Mouse (Mus musculus): ENCODE measurements around the gene Cask. TPM values are rescaled to one million over a fixed set of nuclear protein-coding genes. Genes with fewer than 3 reads are reported as not detected.

The Cask gene
- polyA plus RNA-seq, 1 experiment from 2014 or later, result 13.6 TPM

- Histone ChIP-seq H3K27ac (ENCODE audit: low read length) (no peak overlapping the region), H3K4me2 (replicated peaks; ENCODE audit: low read depth, low read length) (no peak overlapping the region), H3K27me3 (ENCODE audit: insufficient read depth, low read length) (0 out of 2 replicates have a peak, but pooled peaks cover 4% of the 10 kb centered on the region), H3K4me3 (ENCODE audit: low read length) (no peak overlapping the region), H3K36me3 (ENCODE audit: insufficient read depth, low read length) (no peaks in the 10 kb centered on the region), H3K9ac (replicated peaks; ENCODE audit: low read length) (no peak overlapping the region), H3K4me1 (ENCODE audit: insufficient read depth, low read length) (no peaks in the 10 kb centered on the region), H3K9me3 (ENCODE audit: low read length) (no peaks in the 10 kb centered on the region)
- ATAC-seq (ENCODE audit: low FRiP score, low TSS enrichment), result no peak
- WGBS, result 72% methylated on average over 1 of the region's 1 CpGs
These were observed 198.9 kb downstream of the Cask start for GRCm38 (mm10) chrX:13652291-13652690.

GRCm38 (mm10) chrX:13651889-13652288, 199.3 kb downstream of the Cask start:
- 0 out of 2 replicates have a peak, but pooled peaks cover 4% of the 10 kb centered on the region for H3K27me3 ChIP-seq (ENCODE audit: insufficient read depth, low read length)
- H3K36me3 ChIP-seq (ENCODE audit: insufficient read depth, low read length), result no peaks in the 10 kb centered on the region
- ATAC-seq (ENCODE audit: low FRiP score, low TSS enrichment), result no peak
- H3K4me1 ChIP-seq (ENCODE audit: insufficient read depth, low read length), result no peaks in the 10 kb centered on the region
- H3K27ac ChIP-seq (ENCODE audit: low read length), result no peak overlapping the region
- H3K4me3 ChIP-seq (ENCODE audit: low read length), result no peak overlapping the region
- no peak overlapping the region for H3K9ac ChIP-seq (replicated peaks; ENCODE audit: low read length)
- no peak overlapping the region for H3K4me2 ChIP-seq (replicated peaks; ENCODE audit: low read depth, low read length)
- H3K9me3 ChIP-seq (ENCODE audit: low read length), result no peaks in the 10 kb centered on the region
- 80% methylated on average over 2 of the region's 2 CpGs for WGBS

DNA sequence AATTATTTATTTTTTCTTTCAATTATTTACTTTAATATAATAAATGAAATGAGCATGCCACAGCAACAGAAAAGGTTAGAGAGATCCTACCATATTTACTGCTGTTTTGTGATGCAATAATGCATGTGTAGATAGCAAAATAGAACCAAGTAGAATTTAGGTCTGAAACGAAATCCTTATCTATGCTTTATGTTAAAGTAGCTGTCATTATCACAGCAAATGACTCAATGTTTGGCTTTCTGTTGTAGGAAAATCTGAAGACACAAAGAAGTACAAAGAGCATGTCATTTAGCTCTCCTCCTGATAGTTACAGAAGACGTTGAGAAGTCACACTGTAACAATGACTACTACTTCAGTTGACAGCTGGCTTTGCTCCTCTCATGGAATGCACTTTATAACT, 212.3 kb downstream of the Cask start:
- Histone ChIP-seq H3K27me3 (ENCODE audit: insufficient read depth, low read length) (peaks cover 4% of the 10 kb centered on the region; the same call in 1 of the 2 replicates), H3K4me3 (ENCODE audit: low read length) (no peak overlapping the region), H3K9me3 (ENCODE audit: low read length) (no peaks in the 10 kb centered on the region), H3K4me2 (replicated peaks; ENCODE audit: low read depth, low read length) (no peak overlapping the region), H3K4me1 (ENCODE audit: insufficient read depth, low read length) (no peaks in the 10 kb centered on the region), H3K9ac (replicated peaks; ENCODE audit: low read length) (no peak overlapping the region), H3K36me3 (ENCODE audit: insufficient read depth, low read length) (no peaks in the 10 kb centered on the region), H3K27ac (ENCODE audit: low read length) (no peak overlapping the region)
- WGBS, result 54% methylated on average over 2 of the region's 2 CpGs
- ATAC-seq (ENCODE audit: low FRiP score, low TSS enrichment), result no peak

- ATAC-seq (ENCODE audit: low FRiP score, low TSS enrichment), result no peak
- Histone ChIP-seq H3K27ac (ENCODE audit: low read length) (no peak overlapping the region), H3K9me3 (ENCODE audit: low read length) (no peaks in the 10 kb centered on the region), H3K4me2 (replicated peaks; ENCODE audit: low read depth, low read length) (no peak overlapping the region), H3K36me3 (ENCODE audit: insufficient read depth, low read length) (no peaks in the 10 kb centered on the region), H3K9ac (replicated peaks; ENCODE audit: low read length) (no peak overlapping the region), H3K4me1 (ENCODE audit: insufficient read depth, low read length) (no peaks in the 10 kb centered on the region), H3K4me3 (ENCODE audit: low read length) (no peak overlapping the region), H3K27me3 (ENCODE audit: insufficient read depth, low read length) (peaks cover 4% of the 10 kb centered on the region; the same call in 1 of the 2 replicates)
- 85% methylated on average over 1 of the region's 1 CpGs for WGBS
These were observed 214.8 kb downstream of the Cask start for GRCm38 (mm10) chrX:13636398-13636797.

DNA sequence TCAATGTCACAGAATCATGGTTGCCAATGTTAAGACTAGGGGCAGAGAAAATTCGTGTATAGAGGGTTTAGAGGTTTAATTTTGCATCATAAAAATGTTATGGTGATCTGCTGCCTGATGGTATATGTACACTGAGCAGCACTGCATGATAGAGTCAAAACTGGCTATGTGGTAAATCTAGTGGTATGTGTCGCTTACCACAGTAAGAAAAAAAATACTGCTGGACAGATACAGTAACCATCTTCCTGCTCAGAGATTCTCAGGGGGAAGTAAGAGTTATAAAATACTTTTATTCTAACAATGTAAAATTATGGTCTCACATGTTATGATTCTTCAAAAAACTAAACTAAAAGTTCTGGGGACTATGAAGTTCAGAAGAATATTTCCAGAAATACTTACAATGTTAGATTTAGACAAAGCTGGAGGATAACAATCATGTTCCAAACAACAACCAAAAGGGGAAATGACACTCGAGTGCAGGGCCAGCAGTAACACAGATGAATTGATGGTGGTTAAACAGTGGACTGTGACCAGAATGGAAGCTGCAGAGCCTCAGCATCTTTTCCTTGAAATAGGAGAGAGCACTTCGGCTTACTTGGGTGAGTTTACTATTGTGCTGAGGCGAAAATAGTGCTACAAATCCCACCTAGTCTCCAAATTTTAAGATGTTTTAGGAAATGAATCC, 219.4 kb downstream of the Cask start, which contains the start of gene Gpr34:
TSS of gene Gpr34 (plus strand) at position 491 of the 685 bp plus-strand sequence.
- Histone ChIP-seq H3K9me3 (ENCODE audit: low read length) (no peaks in the 10 kb centered on the region), H3K27me3 (ENCODE audit: insufficient read depth, low read length) (peaks cover 4% of the 10 kb centered on the region; the same call in 1 of the 2 replicates), H3K4me2 (replicated peaks; ENCODE audit: low read depth, low read length) (no peak within 1 kb of the TSS), H3K9ac (replicated peaks; ENCODE audit: low read length) (no peak within 1 kb of the TSS), H3K27ac (ENCODE audit: low read length) (no peak within 1 kb of the TSS), H3K4me1 (ENCODE audit: insufficient read depth, low read length) (no peaks in the 10 kb centered on the region), H3K36me3 (ENCODE audit: insufficient read depth, low read length) (no peaks in the 10 kb centered on the region), H3K4me3 (ENCODE audit: low read length) (no peak within 1 kb of the TSS)
- no peak for ATAC-seq (ENCODE audit: low FRiP score, low TSS enrichment)
- 66% methylated on average over 5 of the region's 5 CpGs for WGBS

- no peak overlapping the region for H3K4me3 ChIP-seq (ENCODE audit: low read length)
- H3K4me1 ChIP-seq (ENCODE audit: insufficient read depth, low read length), result no peaks in the 10 kb centered on the region
- ATAC-seq (ENCODE audit: low FRiP score, low TSS enrichment), result no peak
- H3K9me3 ChIP-seq (ENCODE audit: low read length), result no peaks in the 10 kb centered on the region
- no peak overlapping the region for H3K9ac ChIP-seq (replicated peaks; ENCODE audit: low read length)
- 83% methylated on average over 5 of the region's 5 CpGs for WGBS
- no peaks in the 10 kb centered on the region for H3K36me3 ChIP-seq (ENCODE audit: insufficient read depth, low read length)
- H3K27ac ChIP-seq (ENCODE audit: low read length), result no peak overlapping the region
- H3K4me2 ChIP-seq (replicated peaks; ENCODE audit: low read depth, low read length), result no peak overlapping the region
- no peaks in the 10 kb centered on the region for H3K27me3 ChIP-seq (ENCODE audit: insufficient read depth, low read length)
These were observed 228.5 kb downstream of the Cask start for GRCm38 (mm10) chrX:13622654-13623053.

DNA sequence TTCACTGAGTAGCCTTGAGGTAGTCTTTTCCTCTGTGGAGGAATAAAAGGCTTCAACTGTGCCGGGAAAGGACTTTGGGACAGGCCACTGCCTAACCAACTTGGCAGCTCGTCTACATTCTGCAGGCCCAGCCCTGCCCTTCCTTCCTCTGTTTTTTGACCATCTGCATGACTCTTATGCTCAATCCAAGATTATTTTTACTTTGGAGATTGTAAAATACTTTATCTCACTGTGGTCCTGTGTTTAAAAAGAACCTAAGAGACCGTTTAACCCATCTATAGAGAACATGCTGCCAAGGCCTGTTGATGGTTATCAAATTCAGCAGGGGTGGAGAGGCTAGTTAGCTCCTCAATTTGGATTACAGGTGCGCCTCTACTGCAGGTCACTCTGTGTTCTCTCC, 229.7 kb downstream of the Cask start:
- H3K36me3 ChIP-seq (ENCODE audit: insufficient read depth, low read length), result no peaks in the 10 kb centered on the region
- no peak overlapping the region for H3K27ac ChIP-seq (ENCODE audit: low read length)
- ATAC-seq (ENCODE audit: low FRiP score, low TSS enrichment), result no peak
- H3K27me3 ChIP-seq (ENCODE audit: insufficient read depth, low read length), result no peaks in the 10 kb centered on the region
- H3K9me3 ChIP-seq (ENCODE audit: low read length), result no peaks in the 10 kb centered on the region
- no peaks in the 10 kb centered on the region for H3K4me1 ChIP-seq (ENCODE audit: insufficient read depth, low read length)
- H3K4me2 ChIP-seq (replicated peaks; ENCODE audit: low read depth, low read length), result no peak overlapping the region
- WGBS, result 73% methylated on average over 4 of the region's 4 CpGs
- H3K4me3 ChIP-seq (ENCODE audit: low read length), result no peak overlapping the region
- no peak overlapping the region for H3K9ac ChIP-seq (replicated peaks; ENCODE audit: low read length)

DNA sequence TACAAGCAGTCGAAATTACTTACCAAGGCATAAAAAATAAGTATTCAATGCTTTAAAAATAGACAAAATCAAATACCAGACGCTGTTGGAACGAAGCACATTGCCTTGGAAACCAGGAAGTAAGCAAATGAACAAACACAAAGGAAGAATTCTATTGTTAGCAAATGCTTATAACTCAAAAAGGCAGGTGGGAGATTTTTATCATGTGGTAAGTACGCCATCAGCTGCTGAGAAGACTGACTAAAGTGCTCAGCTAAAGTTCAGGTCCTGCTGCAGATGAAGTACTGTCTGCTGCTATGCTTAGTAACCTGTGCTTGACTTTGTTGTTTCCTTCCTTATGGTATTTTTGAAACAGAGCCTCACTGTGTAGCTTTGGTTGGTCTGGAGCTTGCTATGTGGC, 232.7 kb downstream of the Cask start:
- no peak overlapping the region for H3K4me2 ChIP-seq (replicated peaks; ENCODE audit: low read depth, low read length)
- no peaks in the 10 kb centered on the region for H3K36me3 ChIP-seq (ENCODE audit: insufficient read depth, low read length)
- H3K9me3 ChIP-seq (ENCODE audit: low read length), result no peaks in the 10 kb centered on the region
- H3K4me1 ChIP-seq (ENCODE audit: insufficient read depth, low read length), result no peaks in the 10 kb centered on the region
- H3K9ac ChIP-seq (replicated peaks; ENCODE audit: low read length), result no peak overlapping the region
- no peak overlapping the region for H3K27ac ChIP-seq (ENCODE audit: low read length)
- no peak for ATAC-seq (ENCODE audit: low FRiP score, low TSS enrichment)
- H3K4me3 ChIP-seq (ENCODE audit: low read length), result no peak overlapping the region
- WGBS, result 68% methylated on average over 4 of the region's 4 CpGs
- H3K27me3 ChIP-seq (ENCODE audit: insufficient read depth, low read length), result no peaks in the 10 kb centered on the region

DNA sequence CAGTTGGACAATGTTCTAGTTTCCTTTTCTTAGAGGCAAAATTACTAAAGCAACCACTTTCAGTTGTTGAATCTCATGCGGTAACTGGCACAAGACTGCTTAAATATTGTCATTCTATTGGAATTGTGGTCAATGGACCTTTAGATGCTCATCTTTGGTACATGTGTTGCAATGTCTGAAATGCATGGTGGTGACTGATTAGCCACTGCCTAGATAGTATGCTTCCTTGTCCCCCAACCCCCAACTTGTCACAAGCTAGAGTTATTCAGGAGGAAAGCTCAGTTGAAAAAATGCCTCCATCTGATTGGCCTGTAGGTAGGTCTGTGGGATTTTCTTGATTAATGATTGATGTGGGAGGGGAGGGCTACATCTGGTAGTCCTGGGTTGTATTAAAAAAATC, 233.9 kb downstream of the Cask start:
- 97% methylated on average over 1 of the region's 1 CpGs for WGBS
- H3K36me3 ChIP-seq (ENCODE audit: insufficient read depth, low read length), result no peaks in the 10 kb centered on the region

GRCm38 (mm10) chrX:13616726-13617125, 234.4 kb downstream of the Cask start:
- H3K4me1 ChIP-seq (ENCODE audit: insufficient read depth, low read length), result no peaks in the 10 kb centered on the region
- no peak for ATAC-seq (ENCODE audit: low FRiP score, low TSS enrichment)
- no peak overlapping the region for H3K4me3 ChIP-seq (ENCODE audit: low read length)
- no peak overlapping the region for H3K27ac ChIP-seq (ENCODE audit: low read length)
- H3K27me3 ChIP-seq (ENCODE audit: insufficient read depth, low read length), result no peaks in the 10 kb centered on the region
- 57% methylated on average over 1 of the region's 1 CpGs for WGBS
- H3K9ac ChIP-seq (replicated peaks; ENCODE audit: low read length), result no peak overlapping the region
- H3K36me3 ChIP-seq (ENCODE audit: insufficient read depth, low read length), result no peaks in the 10 kb centered on the region
- no peaks in the 10 kb centered on the region for H3K9me3 ChIP-seq (ENCODE audit: low read length)
- no peak overlapping the region for H3K4me2 ChIP-seq (replicated peaks; ENCODE audit: low read depth, low read length)

More for the DNA sequence above, 233.9 kb downstream of the Cask start:
- ATAC-seq (ENCODE audit: low FRiP score, low TSS enrichment), result no peak
- Histone ChIP-seq H3K27me3 (ENCODE audit: insufficient read depth, low read length) (no peaks in the 10 kb centered on the region), H3K4me3 (ENCODE audit: low read length) (no peak overlapping the region), H3K9ac (replicated peaks; ENCODE audit: low read length) (no peak overlapping the region), H3K4me2 (replicated peaks; ENCODE audit: low read depth, low read length) (no peak overlapping the region), H3K9me3 (ENCODE audit: low read length) (no peaks in the 10 kb centered on the region), H3K27ac (ENCODE audit: low read length) (no peak overlapping the region), H3K4me1 (ENCODE audit: insufficient read depth, low read length) (no peaks in the 10 kb centered on the region)
